Mouse (Mus musculus) cerebellum, adult 2 months (tissue): ENCODE results near the gene Cgn.
"Not testable (repeated sequence)": the region's sequence is repeated elsewhere in the genome, so short reads cannot be mapped to it uniquely, and the experiment has no call there.

Experiments used
- CTCF ChIP-seq: fragments of 200-500 bp; IDR thresholded peaks from 2 replicates; pipeline ENCODE4 v1.5.1; 2011; ENCODE audit warnings: low read depth, mild to moderate bottlenecking, control low read depth, low read length, moderate library complexity, borderline replicate concordance; ENCODE audit not compliant: insufficient read depth
- POLR2A ChIP-seq: fragments of 200-500 bp; IDR thresholded peaks from 2 replicates; pipeline ENCODE4 v1.6.1; 2011; ENCODE audit warnings: low read length, control low read depth, borderline replicate concordance; ENCODE audit not compliant: insufficient read depth

GRCm38 (mm10) chr3:94723637-94724036 is 62.7 kb downstream of the Cgn start:
- TF ChIP-seq CTCF, POLR2A: not testable (repeated sequence)
